Mouse (Mus musculus): ENCODE measurements at regions not wholly inside any gene's neighbourhood (a gene's known extent, or its start where the extent isn't known, plus 50 kb on each side); places are given as distances from the start of the nearest gene placed in this dataset.

- DNase-seq (ENCODE audit: extremely low spot score in 1 of 2, low spot score in 1 of 2), result no peak
Observed at GRCm38 (mm10) chr2:158909086-158909485, 114.5 kb downstream of the Dhx35 start.

DNA sequence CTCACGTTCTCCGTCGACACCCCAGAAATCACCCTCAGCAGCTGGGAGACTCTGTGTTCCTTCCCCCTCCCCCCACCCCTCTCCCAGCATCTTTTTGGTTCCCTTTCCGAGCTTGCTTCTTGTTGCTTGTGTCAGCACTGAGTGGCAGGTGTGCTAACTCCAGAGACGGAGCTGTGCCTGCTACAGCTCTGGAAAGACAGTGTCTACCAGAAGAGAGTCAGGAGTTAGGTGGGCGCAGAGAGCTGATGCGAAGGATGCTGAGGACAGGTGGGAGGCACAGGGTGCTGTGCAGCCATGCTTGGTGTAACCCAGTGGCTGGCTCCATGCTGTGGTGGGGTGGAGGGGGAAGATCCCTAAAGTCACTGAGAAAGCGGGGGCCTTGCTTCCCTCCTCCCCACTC, 115.7 kb downstream of the Dhx35 start:
- no peak for DNase-seq (ENCODE audit: extremely low spot score in 1 of 2, low spot score in 1 of 2)

- no peak for DNase-seq (ENCODE audit: extremely low spot score in 1 of 2, low spot score in 1 of 2)
Observed at GRCm38 (mm10) chr2:158911191-158911590, 116.6 kb downstream of the Dhx35 start.

GRCm38 (mm10) chr2:158912631-158913258, 118.1 kb downstream of the Dhx35 start:
- peak; percentile 58 to 72 for DNase-seq (ENCODE audit: extremely low spot score in 1 of 2, low spot score in 1 of 2)

GRCm38 (mm10) chr2:158917398-158917797, 122.8 kb downstream of the Dhx35 start:
- DNase-seq (ENCODE audit: extremely low spot score in 1 of 2, low spot score in 1 of 2), result no peak

DNA sequence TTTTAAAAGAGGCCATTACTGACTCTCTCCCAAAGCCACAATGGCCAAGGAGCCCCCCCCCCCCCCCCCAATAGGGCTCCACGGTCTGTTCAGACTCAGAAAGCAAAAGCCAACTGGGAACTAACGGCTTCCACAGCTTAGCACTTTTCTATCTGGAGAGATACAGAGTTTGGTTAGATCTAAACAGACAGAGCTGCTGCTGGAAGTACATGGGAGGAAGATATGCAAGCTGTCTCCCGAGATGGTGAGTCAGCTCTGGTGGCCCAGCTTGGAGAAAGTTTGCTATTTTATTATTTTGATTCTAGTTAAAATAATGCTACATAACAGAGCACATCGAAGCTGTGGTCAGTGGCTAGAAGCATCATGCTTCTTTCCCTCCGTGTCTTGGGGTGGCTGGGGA, 123.7 kb downstream of the Dhx35 start:
- DNase-seq (ENCODE audit: extremely low spot score in 1 of 2, low spot score in 1 of 2), result no peak

DNA sequence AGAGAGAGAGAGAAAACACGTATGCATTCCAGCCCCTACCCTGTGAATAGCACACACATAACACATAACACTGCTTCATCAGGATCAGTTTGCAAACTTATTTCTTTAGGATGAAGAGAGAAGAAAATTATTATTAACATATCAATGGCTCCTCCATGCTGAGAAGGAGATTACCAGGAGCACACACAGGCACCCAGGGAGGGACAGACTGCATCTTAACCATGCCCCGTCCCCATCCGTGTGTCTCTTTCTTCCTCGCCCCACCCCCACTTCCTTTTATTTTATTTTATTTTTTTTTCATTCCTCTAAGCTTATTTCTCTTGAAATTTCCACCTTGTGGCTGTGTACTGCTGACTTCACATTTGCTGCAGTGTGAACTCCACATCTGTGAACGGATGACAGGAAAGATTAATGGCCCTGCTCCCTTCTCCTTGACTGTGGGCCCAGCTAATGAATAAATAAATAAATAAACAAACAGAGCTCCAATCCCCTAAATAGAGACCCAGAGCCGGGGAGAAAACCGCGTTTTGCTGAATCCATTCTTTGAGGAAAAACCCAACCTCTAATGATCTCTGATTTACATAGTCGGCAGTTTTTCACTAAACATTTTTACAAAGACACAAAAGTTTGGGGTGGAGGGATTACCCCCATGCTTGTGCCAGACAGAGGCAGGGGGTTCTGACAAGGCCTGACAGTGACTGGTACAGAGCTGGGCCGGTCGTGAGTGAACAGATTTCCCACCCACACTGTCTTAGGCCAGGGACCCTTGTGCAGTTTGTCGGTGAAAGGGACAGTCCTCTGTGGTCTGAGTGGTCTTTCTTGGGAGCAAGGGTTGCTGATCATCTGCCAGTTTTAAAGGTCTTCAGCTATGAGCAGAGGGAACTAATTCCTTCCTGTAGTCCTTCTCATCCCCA, 127.0 kb downstream of the Dhx35 start:
- no peak for DNase-seq (ENCODE audit: extremely low spot score in 1 of 2, low spot score in 1 of 2)

DNA sequence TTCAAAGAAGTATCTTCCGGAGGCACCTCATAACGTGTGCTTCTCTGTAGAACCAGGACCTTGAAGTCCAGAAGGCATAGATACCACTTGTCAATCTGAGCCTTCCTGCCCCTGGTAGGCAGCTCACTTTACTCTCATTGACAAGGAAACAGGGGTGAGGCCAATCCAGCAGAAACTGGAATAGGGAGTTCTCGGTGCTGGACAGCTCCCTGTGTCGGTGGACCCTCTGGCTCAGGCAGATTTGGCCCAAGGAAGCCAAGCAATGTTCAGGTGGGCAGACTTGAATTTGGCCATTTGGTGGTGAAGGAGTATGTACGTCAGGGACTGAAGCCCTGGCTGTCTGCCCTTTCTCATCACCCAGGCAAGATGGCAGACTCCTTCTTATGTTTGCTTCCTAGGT, 128.2 kb downstream of the Dhx35 start:
- DNase-seq (ENCODE audit: extremely low spot score in 1 of 2, low spot score in 1 of 2), result no peak

GRCm38 (mm10) chr2:158929507-158929906, 134.9 kb downstream of the Dhx35 start:
- no peak for DNase-seq (ENCODE audit: extremely low spot score in 1 of 2, low spot score in 1 of 2)

GRCm38 (mm10) chr2:158937948-158938565, 143.4 kb downstream of the Dhx35 start:
- peak in 1 of 2 experiments; percentile 40 for DNase-seq (ENCODE audit: extremely low spot score in 1 of 2, low spot score in 1 of 2)

GRCm38 (mm10) chr2:158949418-158949817, 154.8 kb downstream of the Dhx35 start:
- DNase-seq (ENCODE audit: extremely low spot score in 1 of 2, low spot score in 1 of 2), result no peak

DNA sequence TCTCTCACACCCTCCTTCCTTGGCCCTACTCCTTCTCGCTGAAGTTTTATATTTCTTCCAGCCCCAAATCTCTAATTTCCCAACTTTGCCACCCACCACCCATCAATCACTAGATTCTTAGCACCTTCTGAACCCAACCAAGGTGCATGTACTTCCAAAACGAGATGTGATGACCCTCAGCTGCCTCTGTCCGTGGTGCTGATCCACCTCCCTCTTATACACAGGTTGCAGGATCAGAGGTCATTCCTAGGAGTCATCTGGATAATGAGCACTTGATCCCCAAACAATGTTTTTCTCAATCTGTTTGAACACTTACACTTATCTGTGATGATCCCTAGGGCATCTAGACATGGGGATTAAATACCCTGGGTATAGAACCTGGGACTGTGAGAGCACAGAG, 156.5 kb downstream of the Dhx35 start:
- no peak for DNase-seq (ENCODE audit: extremely low spot score in 1 of 2, low spot score in 1 of 2)

DNA sequence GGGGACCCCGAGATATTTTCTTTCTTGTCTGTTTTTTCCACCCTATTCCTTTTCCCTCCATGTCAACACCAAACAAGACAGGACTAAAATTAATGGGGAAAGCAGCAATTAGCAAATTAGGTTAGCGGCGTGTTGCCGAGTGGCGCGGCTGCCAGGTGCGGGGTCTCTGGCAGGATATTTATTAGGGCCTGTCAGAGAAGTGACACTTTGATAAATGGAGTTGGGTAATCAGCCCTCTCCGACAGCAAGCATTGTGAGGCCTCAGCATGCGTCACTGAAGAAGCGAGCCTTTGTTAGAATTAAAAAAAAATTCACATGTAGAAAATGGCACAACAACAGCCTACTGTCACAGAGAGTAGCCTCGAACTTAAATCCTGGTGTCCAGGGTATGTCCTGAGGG, 162.3 kb downstream of the Dhx35 start:
- DNase-seq (ENCODE audit: extremely low spot score in 1 of 2, low spot score in 1 of 2), result no peak

GRCm38 (mm10) chr2:158965003-158965665, 170.5 kb downstream of the Dhx35 start:
- DNase-seq (ENCODE audit: extremely low spot score in 1 of 2, low spot score in 1 of 2), result peak; percentile 54 to 70

DNA sequence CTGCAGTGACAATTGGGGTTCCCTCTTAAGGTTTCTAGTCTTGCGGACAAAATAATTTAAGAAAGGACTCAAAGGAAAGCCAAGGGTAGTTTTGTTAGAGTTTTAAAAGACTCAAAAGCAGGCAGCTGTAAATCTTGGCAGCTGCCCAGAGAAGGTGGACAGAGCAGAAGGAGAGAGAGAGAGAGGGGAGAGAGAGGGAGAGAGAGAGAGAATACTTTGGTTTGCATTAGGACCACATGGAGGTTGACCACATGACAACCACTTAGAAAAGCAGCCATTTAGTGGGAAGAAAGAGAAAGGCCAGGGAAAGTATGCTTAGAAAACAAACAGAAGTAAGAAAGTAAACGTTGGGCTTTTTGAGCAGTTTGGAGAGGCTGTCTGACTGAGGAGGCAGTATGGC, 177.6 kb downstream of the Dhx35 start:
- DNase-seq (ENCODE audit: extremely low spot score in 1 of 2, low spot score in 1 of 2), result no peak

DNA sequence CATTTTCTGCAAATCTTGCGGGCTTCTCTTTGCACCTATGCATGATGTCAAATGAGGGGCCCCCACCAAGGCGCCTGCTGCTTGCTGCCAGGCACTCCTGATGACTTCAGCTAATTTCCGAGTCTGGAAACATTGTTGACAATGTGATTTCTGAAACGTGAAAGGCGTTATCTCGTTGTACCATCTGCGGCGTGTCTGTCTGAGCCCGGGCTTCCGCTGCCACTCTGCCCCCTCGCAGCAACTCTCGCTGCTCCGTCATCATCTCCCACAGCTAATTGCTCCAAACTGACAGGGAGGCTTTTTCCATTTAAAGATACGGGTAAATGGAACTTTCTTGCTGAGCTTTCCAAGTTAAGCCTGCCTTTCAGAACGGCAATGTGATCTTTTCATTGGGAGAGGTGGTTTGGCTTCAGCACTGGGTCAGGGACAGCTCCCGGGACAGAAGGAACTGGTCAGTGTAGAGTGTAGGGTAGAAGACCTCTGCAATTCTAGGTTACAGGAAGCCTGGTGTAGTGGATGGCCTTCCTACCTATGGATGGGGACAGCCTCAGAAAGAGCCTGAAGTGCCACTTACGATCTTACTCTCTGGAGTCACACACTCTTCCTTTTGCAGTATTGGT, 191.0 kb downstream of the Dhx35 start:
- peak in 1 of 2 experiments; percentile 39 for DNase-seq (ENCODE audit: extremely low spot score in 1 of 2, low spot score in 1 of 2)

- no peak for DNase-seq (ENCODE audit: extremely low spot score in 1 of 2, low spot score in 1 of 2)
Observed at GRCm38 (mm10) chr2:159002481-159003186, 208.0 kb downstream of the Dhx35 start.

- DNase-seq (ENCODE audit: extremely low spot score in 1 of 2, low spot score in 1 of 2), result no peak
Observed at GRCm38 (mm10) chr2:159003187-159003497, 208.5 kb downstream of the Dhx35 start.

- peak in 1 of 2 experiments; percentile 64 for DNase-seq (ENCODE audit: extremely low spot score in 1 of 2, low spot score in 1 of 2)
Observed at GRCm38 (mm10) chr2:159004417-159004816, 209.8 kb downstream of the Dhx35 start.

GRCm38 (mm10) chr2:159012725-159013124, 218.1 kb downstream of the Dhx35 start:
- no peak for DNase-seq (ENCODE audit: extremely low spot score in 1 of 2, low spot score in 1 of 2)
